Mouse (Mus musculus) liver, adult 2 months (tissue): ENCODE measurements around the gene Zfp652.

ENCODE experiments used
- CTCF ChIP-seq: fragments of 200-500 bp; IDR thresholded peaks from 2 replicates; pipeline ENCODE4 v1.5.1; 2011; ENCODE audit warnings: low read depth, low read length, control low read depth
- POLR2A ChIP-seq: fragments of 200-500 bp; IDR thresholded peaks from 2 replicates; pipeline ENCODE4 v1.6.1; 2011; ENCODE audit warnings: low read length, control low read depth; ENCODE audit not compliant: insufficient read depth; ENCODE audit errors: extremely low read depth

DNA sequence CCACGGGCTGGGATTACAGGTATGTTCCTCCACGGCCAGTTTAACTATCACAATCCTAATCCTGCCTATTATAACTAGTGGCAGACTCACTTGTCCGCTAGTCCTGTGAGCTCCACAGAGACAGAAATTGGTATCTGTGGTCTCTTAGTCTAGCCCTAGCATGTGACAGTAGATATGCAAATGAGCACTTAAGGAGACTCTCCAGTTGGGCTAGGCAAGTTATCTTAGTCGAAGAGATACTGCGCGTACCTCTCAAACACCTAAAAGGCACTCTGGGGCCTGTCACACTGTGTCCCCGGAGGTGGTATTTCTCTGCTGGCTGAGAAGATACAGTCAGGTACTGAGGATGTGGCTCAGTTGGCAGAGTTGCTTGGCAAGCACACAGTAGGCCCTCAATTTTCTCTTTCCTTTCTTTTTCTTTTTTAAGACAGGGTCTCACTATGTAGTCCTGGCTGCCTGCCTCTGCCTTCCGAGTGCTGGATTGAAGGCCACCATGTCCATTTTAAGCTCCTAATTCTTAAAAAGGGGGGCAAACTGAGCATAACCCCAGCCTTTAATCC, 80.6 kb downstream of the Zfp652 start:
- no peak for TF ChIP-seq CTCF
- TF ChIP-seq POLR2A, result no peak
